Mouse (Mus musculus) 3134 (cell line): Measurements from ENCODE around the gene Mcub.

ENCODE experiments used
- DNase-seq: peaks from one replicate; pipeline ENCODE4 v3.0.0-alpha.2; 2011; ENCODE audit warnings: low spot score; ENCODE audit not compliant: insufficient read length; ENCODE audit errors: extremely low read depth

The Mcub gene

DNA sequence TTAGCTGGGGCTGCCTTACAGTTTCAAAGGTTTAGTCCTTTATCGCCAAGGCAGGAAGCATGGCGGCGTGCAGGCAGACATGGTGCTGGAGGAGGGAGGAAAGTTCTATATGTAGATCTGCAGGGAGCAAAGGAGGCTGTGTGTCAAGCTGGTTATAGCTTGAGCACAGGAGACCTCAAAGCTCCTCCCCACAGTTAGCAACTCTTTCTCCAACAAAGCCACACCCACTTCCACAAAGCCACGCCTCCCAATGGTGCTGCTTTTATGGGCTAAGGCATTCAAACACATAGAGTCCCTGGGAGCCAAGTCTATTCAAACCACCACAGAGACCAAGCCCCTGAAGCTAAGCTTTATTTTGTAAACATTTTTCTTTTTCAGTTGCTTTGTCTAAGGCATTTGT, 71.1 kb downstream of the Mcub start:
- no peak for DNase-seq

- DNase-seq = no peak
These were observed 73.4 kb downstream of the Mcub start for GRCm38 (mm10) chr3:129896591-129896990.

DNA sequence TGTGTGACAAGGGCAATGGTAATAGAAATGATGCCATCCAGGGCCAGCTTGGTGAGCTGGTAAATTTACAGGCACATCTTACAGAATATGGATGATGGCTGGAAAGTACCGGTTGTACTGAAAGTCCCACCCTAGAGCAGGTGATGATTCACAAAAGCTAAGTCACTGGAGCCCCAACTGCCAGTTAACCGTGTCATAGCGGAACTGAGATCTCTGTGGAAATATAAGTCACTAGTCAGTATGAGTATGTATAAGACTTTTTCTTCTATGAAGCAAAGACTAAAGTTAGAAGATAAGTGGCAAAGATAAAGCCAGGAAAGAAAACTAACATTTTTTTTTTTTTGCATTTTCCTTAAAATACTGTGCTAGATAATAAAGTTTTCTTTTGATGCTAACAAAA, 76.9 kb downstream of the Mcub start:
- no peak for DNase-seq

GRCm38 (mm10) chr3:129892003-129892402, 78.0 kb downstream of the Mcub start:
- DNase-seq = no peak

GRCm38 (mm10) chr3:129887779-129888517, 82.1 kb downstream of the Mcub start:
- DNase-seq = no peak

GRCm38 (mm10) chr3:129886430-129886829, 83.6 kb downstream of the Mcub start:
- no peak for DNase-seq

DNA sequence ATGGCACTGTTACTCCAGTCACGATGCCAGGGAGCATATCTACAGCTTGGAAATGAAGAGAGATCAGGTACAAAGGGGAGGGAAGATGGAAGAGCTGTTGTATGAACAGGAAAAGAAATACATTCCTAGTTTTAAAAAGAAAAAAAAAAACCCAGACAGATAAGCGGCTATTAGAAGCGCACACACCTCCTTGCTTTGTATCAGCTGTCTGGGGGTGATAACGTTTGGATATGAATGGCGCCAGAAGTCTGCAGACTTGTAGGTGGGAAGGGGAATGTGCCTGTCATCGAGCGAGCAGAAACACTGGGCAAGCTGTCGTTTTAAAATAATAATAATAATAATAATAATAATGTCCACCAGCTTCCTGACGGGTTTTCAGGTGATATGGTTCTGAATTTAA, 84.4 kb downstream of the Mcub start:
- no peak for DNase-seq

DNA sequence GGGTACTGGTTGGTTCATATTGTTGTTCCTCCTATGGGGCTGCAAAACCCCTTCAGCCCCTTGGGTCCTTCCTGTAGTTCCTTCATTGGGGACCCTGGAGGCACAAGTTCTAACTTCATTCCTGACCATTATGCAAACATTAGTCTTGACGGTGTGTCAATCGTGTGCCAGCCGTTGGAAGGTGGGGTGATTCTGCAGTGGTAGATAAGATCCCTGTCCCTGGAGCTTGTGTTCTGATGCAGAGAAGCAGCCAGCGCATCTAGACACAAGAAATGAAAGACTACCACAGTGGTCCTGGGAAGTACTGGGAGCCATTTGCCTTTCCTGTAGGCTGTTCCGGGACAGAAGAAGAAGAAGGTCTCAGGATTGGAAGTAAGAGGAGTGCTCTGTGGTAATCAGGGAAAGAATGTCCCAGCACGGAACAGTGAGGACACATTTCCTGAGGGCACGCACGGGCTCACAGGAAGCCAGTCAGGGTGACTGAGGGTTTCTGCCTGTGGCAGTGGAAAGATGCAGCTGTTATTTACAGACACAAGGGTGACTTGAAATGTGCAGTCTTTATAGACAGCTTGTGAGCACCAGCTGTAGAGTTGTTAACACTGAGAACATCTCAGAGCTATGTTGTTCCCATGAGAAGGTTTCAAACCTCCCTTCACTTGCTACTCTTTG, 88.9 kb downstream of the Mcub start:
- DNase-seq = no peak

GRCm38 (mm10) chr3:129879913-129880312, 90.1 kb downstream of the Mcub start:
- no peak for DNase-seq

- DNase-seq = no peak
These were observed 90.8 kb downstream of the Mcub start for GRCm38 (mm10) chr3:129879131-129879757.

GRCm38 (mm10) chr3:129878405-129879021, 91.5 kb downstream of the Mcub start, which contains the start of gene Pla2g12a:
Gene Pla2g12a, plus strand, starts transcription at chr3:129878606.
- DNase-seq = peak; percentile 82

DNA sequence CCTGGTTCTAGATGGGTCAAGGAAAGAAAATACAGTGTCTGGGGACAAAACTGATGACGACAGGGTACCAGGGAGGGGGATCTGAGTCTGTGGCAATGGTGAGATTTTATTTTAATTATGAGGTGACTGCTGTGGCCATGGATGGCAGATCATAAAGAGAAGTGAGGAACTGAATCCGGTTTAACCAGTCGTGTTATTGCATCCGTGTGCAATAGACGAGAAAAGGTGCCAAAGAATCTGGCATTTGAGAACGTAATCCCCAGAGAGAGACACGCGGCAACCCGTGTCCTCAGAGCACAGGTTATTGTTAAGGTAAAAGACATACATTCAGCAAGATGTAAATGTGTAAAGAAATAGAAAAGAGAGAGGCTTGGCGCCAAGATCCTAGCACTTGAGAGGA, 92.7 kb downstream of the Mcub start:
- DNase-seq = no peak
